19 mouse cellular contexts compared by ENCODE assay signal in the genomic region with DNA sequence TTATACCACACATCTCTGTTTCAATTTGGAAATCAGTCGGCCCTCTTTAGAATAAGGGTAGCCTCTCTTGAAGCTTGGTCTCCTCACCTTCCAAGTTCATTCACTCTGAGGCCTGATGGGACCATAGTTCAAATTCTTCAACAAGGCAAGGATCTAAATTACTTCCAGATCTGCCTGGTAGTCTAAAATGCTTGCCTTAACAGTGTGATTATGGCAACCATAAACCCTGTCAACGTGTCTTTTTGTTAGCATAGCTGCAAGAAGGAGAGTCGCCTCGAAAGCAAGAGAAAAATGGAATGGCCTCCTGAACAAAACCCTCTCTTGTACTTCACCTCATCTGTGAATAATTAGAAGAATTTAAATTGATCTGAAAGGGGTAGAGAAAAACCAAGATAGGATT.
"Had no signal": no experiment of that assay in that cellular context is flagged by ENCODE, and none has a peak within 500 bp of the region (broad histone marks: within the 10 kb centered on the region; RNA-seq: fewer than 3 reads in every experiment).

No protein-coding gene starts in this region.

- H3K27ac ChIP-seq: lung, embryonic 15.5 days; midbrain, embryonic 10.5 days; midbrain, embryonic 12.5 days; neural tube, embryonic 13.5 days; neural tube, embryonic 15.5 days had no signal

- H3K27me3 ChIP-seq: lung, embryonic 15.5 days; midbrain, embryonic 12.5 days; neural tube, embryonic 13.5 days; neural tube, embryonic 15.5 days had no signal

- DNase-seq: lung, adult 2 months; lung, postnatal 4 days; midbrain, embryonic 14.5 days; retina, postnatal 1 day; right cerebral cortex, adult 18-20 months; right cerebral cortex, postnatal 25 days; right cerebral cortex, postnatal 4 days; spleen, adult 18-20 months; thymus, adult 2 months; thymus, postnatal 25 days; thymus, postnatal 4 days had no signal

- H3K4me2 ChIP-seq: lung, embryonic 15.5 days; midbrain, embryonic 12.5 days; neural tube, embryonic 13.5 days; neural tube, embryonic 15.5 days had no signal

- H3K36me3 ChIP-seq: lung, embryonic 15.5 days; midbrain, embryonic 10.5 days; midbrain, embryonic 12.5 days; neural tube, embryonic 13.5 days; neural tube, embryonic 15.5 days had no signal

- H3K4me1 ChIP-seq: lung, embryonic 15.5 days; midbrain, embryonic 10.5 days; midbrain, embryonic 12.5 days; neural tube, embryonic 13.5 days; neural tube, embryonic 15.5 days had no signal

- H3K9ac ChIP-seq: lung, embryonic 15.5 days; midbrain, embryonic 12.5 days; neural tube, embryonic 13.5 days; neural tube, embryonic 15.5 days had no signal

- H3K4me3 ChIP-seq: lung, embryonic 15.5 days; midbrain, embryonic 10.5 days; midbrain, embryonic 12.5 days; myocyte; neural tube, embryonic 13.5 days; neural tube, embryonic 15.5 days had no signal

- H3K9me3 ChIP-seq: lung, embryonic 15.5 days; midbrain, embryonic 10.5 days; midbrain, embryonic 12.5 days; neural tube, embryonic 13.5 days; neural tube, embryonic 15.5 days had no signal

- ATAC-seq: lung, postnatal 0 days; midbrain, embryonic 16.5 days had no signal
